22 mouse cellular contexts compared by ENCODE assay signal in the genomic region with DNA sequence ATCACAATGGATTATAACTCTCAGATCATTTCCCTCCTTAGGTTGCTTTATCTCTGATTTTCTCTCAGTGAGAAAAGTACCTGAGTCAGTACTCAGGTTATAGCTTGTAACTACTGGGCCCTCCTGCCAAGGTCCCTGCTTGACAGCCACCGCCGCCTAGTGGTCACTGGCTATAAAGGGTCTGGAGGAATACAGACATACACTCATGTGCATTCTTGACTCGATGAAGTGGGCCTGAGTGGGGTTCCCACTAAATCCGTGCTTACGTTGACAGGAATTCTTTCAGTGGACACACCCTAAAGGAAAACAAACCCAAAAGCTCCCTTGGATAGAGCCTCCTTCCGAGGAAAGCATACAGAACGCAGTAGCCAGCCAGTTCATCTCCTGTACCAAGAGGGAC. TPM values are rescaled to one million over a fixed set of nuclear protein-coding genes. Genes with fewer than 3 reads are reported as not detected.
DNase-seq lines count a peak whose midpoint lies in the region; ATAC-seq and TF ChIP-seq lines count a peak whose summit lies in the region.
"Had no signal": no experiment of that assay in that cellular context is flagged by ENCODE, and none has a peak within 500 bp of the region (broad histone marks: within the 10 kb centered on the region; RNA-seq: fewer than 3 reads in every experiment).

No protein-coding gene starts in this region.

- no peak overlapping the region for H3K27ac ChIP-seq in hindbrain, postnatal 0 days
- no peak overlapping the region for H3K27ac ChIP-seq in hindbrain, embryonic 11.5 days (ENCODE audit: low read depth, low read length)
- H3K27ac ChIP-seq in midbrain, postnatal 0 days (ENCODE audit: low read depth, low read length): no peak overlapping the region
- H3K27ac ChIP-seq in midbrain, embryonic 16.5 days (ENCODE audit: low read length): no peak overlapping the region
- H3K27ac ChIP-seq: heart, embryonic 15.5 days; hindbrain, embryonic 14.5 days; limb, embryonic 10.5 days; liver, embryonic 15.5 days; midbrain, embryonic 12.5 days had no signal

- H3K27me3 ChIP-seq in hindbrain, postnatal 0 days (ENCODE audit: insufficient read depth, low read length): no peaks in the 10 kb centered on the region
- H3K27me3 ChIP-seq in hindbrain, embryonic 11.5 days (ENCODE audit: control insufficient read depth, insufficient read depth, low read length): no peaks in the 10 kb centered on the region
- H3K27me3 ChIP-seq in midbrain, postnatal 0 days (ENCODE audit: insufficient read depth, low read length): no peaks in the 10 kb centered on the region
- H3K27me3 ChIP-seq in midbrain, embryonic 16.5 days (ENCODE audit: control insufficient read depth, insufficient read depth, low read depth, low read length): no peaks in the 10 kb centered on the region
- H3K27me3 ChIP-seq: heart, embryonic 15.5 days; liver, embryonic 15.5 days; midbrain, embryonic 12.5 days had no signal

- no peak for DNase-seq in hindbrain, postnatal 0 days (ENCODE audit: low spot score)
- DNase-seq in hindbrain, embryonic 11.5 days (ENCODE audit: low spot score): no peak
- no peak for DNase-seq in midbrain, postnatal 0 days (ENCODE audit: low spot score)
- no peak for DNase-seq in brain, embryonic 14.5 days (ENCODE audit: low read depth)
- DNase-seq in adrenal gland, postnatal 4 days (ENCODE audit: low spot score in 2 of 2): no peak
- DNase-seq in urinary bladder, postnatal 14 days (ENCODE audit: low spot score): no peak
- DNase-seq: adrenal gland, adult 8-10 months; cerebellum, adult 9-11 months; kidney, adult 18-20 months; right cerebral cortex, adult 18-20 months had no signal

- H3K4me1 ChIP-seq in hindbrain, postnatal 0 days (ENCODE audit: insufficient read depth, low read length): peaks cover 4% of the 10 kb centered on the region; the same call in 1 of the 2 replicates
- no peaks in the 10 kb centered on the region for H3K4me1 ChIP-seq in hindbrain, embryonic 11.5 days (replicated peaks; ENCODE audit: control insufficient read depth, insufficient read depth, low read length)
- H3K4me1 ChIP-seq in midbrain, postnatal 0 days (ENCODE audit: insufficient read depth, low read length): peaks cover 4% of the 10 kb centered on the region
- peaks cover 2% of the 10 kb centered on the region; the same call in 1 of the 2 replicates for H3K4me1 ChIP-seq in midbrain, embryonic 16.5 days (ENCODE audit: control insufficient read depth, insufficient read depth, low read length)
- H3K4me1 ChIP-seq: heart, embryonic 15.5 days; liver, embryonic 15.5 days had no signal

- TF ChIP-seq CTCF in hindbrain, postnatal 0 days (IDR thresholded peaks at IDR 0.05; ENCODE audit: low read depth): peak; percentile 34
- peak; percentile 31; the same call in 1 of the 2 replicates for TF ChIP-seq CTCF in midbrain, postnatal 0 days (IDR thresholded peaks at IDR 0.05)
- TF ChIP-seq CTCF in brain, embryonic 14.5 days (IDR thresholded peaks at IDR 0.05; ENCODE audit: borderline replicate concordance, extremely low read depth, insufficient read depth, insufficient read length): peak; percentile 15; the same call in 1 of the 2 replicates

- H3K36me3 ChIP-seq in hindbrain, postnatal 0 days (ENCODE audit: insufficient read depth, low read length): no peaks in the 10 kb centered on the region
- H3K36me3 ChIP-seq in hindbrain, embryonic 11.5 days (ENCODE audit: control insufficient read depth, insufficient read depth, low read length): no peaks in the 10 kb centered on the region
- no peaks in the 10 kb centered on the region for H3K36me3 ChIP-seq in midbrain, postnatal 0 days (ENCODE audit: insufficient read depth, low read length)
- H3K36me3 ChIP-seq in midbrain, embryonic 16.5 days (ENCODE audit: control insufficient read depth, insufficient read depth, low read length): no peaks in the 10 kb centered on the region
- H3K36me3 ChIP-seq: heart, embryonic 15.5 days; limb, embryonic 10.5 days; liver, embryonic 15.5 days; midbrain, embryonic 12.5 days had no signal

- no peak overlapping the region for H3K9ac ChIP-seq in hindbrain, postnatal 0 days (replicated peaks; ENCODE audit: low read length)
- no peak overlapping the region for H3K9ac ChIP-seq in hindbrain, embryonic 11.5 days (ENCODE audit: low read depth, low read length)
- H3K9ac ChIP-seq in midbrain, postnatal 0 days (replicated peaks; ENCODE audit: low read length, poor library complexity, severe bottlenecking): no peak overlapping the region
- H3K9ac ChIP-seq in midbrain, embryonic 16.5 days (ENCODE audit: low read depth, low read length): no peak overlapping the region
- H3K9ac ChIP-seq: heart, embryonic 15.5 days; hindbrain, embryonic 14.5 days; liver, embryonic 15.5 days; midbrain, embryonic 12.5 days had no signal

- H3K9me3 ChIP-seq in hindbrain, postnatal 0 days (ENCODE audit: low read length): no peaks in the 10 kb centered on the region
- H3K9me3 ChIP-seq in hindbrain, embryonic 11.5 days (ENCODE audit: control insufficient read depth, low read length): no peaks in the 10 kb centered on the region
- H3K9me3 ChIP-seq in midbrain, postnatal 0 days (ENCODE audit: low read length): no peaks in the 10 kb centered on the region
- H3K9me3 ChIP-seq in midbrain, embryonic 16.5 days (replicated peaks; ENCODE audit: control insufficient read depth, low read length, poor library complexity, severe bottlenecking): no peaks in the 10 kb centered on the region
- H3K9me3 ChIP-seq: heart, embryonic 15.5 days; limb, embryonic 10.5 days; liver, embryonic 15.5 days had no signal

- no peak overlapping the region for H3K4me3 ChIP-seq in hindbrain, postnatal 0 days (ENCODE audit: low read length)
- H3K4me3 ChIP-seq in hindbrain, embryonic 11.5 days (ENCODE audit: low read depth, low read length): no peak overlapping the region
- no peak overlapping the region for H3K4me3 ChIP-seq in midbrain, postnatal 0 days (ENCODE audit: low read depth, low read length)
- no peak overlapping the region for H3K4me3 ChIP-seq in midbrain, embryonic 16.5 days (ENCODE audit: low read depth, low read length)
- H3K4me3 ChIP-seq: heart, embryonic 15.5 days; limb, embryonic 10.5 days; liver, embryonic 15.5 days; midbrain, embryonic 12.5 days had no signal

- TF ChIP-seq POLR2A in brain, embryonic 14.5 days (IDR thresholded peaks at IDR 0.05; ENCODE audit: borderline replicate concordance, extremely low read depth, insufficient read depth, insufficient read length, poor library complexity, severe bottlenecking): no peak

- no peak overlapping the region for H3K4me2 ChIP-seq in hindbrain, postnatal 0 days (ENCODE audit: low read depth, low read length)
- no peak overlapping the region for H3K4me2 ChIP-seq in hindbrain, embryonic 11.5 days (replicated peaks; ENCODE audit: low read depth, low read length)
- H3K4me2 ChIP-seq in midbrain, postnatal 0 days (ENCODE audit: low read depth, low read length, poor library complexity, severe bottlenecking): no peak overlapping the region
- H3K4me2 ChIP-seq in midbrain, embryonic 16.5 days (ENCODE audit: low read length): no peak overlapping the region
- H3K4me2 ChIP-seq: heart, embryonic 15.5 days; hindbrain, embryonic 14.5 days; liver, embryonic 15.5 days; midbrain, embryonic 12.5 days had no signal

- WGBS in hindbrain, postnatal 0 days: 87% methylated on average over 7 of the region's 7 CpGs
- WGBS in hindbrain, embryonic 11.5 days: 89% methylated on average over 7 of the region's 7 CpGs
- 90% methylated on average over 7 of the region's 7 CpGs for WGBS in midbrain, postnatal 0 days
- WGBS in midbrain, embryonic 16.5 days: 89% methylated on average over 7 of the region's 7 CpGs

- ATAC-seq in hindbrain, postnatal 0 days: no peak
- ATAC-seq in hindbrain, embryonic 11.5 days (ENCODE audit: low FRiP score): no peak
- ATAC-seq in midbrain, postnatal 0 days (ENCODE audit: low FRiP score): no peak
- ATAC-seq in midbrain, embryonic 16.5 days: no peak
- 0 out of 2 replicates have a peak, but pooled peaks have one; percentile 46 for ATAC-seq in megakaryocyte-erythroid progenitor cell, adult 5-6 weeks (replicated peaks; ENCODE audit: low FRiP score, low TSS enrichment, poor library complexity, severe bottlenecking)
- ATAC-seq: forebrain, embryonic 14.5 days had no signal

RNA-seq across cellular contexts. Expression of a gene that starts 17.1 kb away (rescaled TPM):
- total RNA-seq in hindbrain, postnatal 0 days (2014; rRNA removed): 0.31 and 0.50 TPM in 2 replicates
- polyA plus RNA-seq in hindbrain, postnatal 0 days (2015; fragmentation: Nextera tagmentation; extraction: Ambion mirVana): 1.0 and 1.6 TPM in 2 replicates
- 0.85 and 1.4 TPM in 2 replicates for polyA plus RNA-seq in hindbrain, embryonic 11.5 days (2014; fragmentation: Nextera tagmentation; extraction: Ambion mirVana)
- total RNA-seq in midbrain, postnatal 0 days (2014; rRNA removed): 0.76 and 1.9 TPM in 2 replicates
- 1.3 and 1.4 TPM in 2 replicates for polyA plus RNA-seq in midbrain, postnatal 0 days (2015; fragmentation: Nextera tagmentation; extraction: Ambion mirVana)
- polyA plus RNA-seq in midbrain, embryonic 16.5 days (2015; fragmentation: Nextera tagmentation; extraction: Ambion mirVana): 1.6 and 2.0 TPM in 2 replicates
- 1.4 TPM in 2 replicates for polyA plus RNA-seq in brain, embryonic 14.5 days (2012; rRNA removed)
- not detected in 2 replicates for total RNA-seq in megakaryocyte-erythroid progenitor cell, adult 5-6 weeks (2014; fragmentation: Nextera tagmentation)
- total RNA-seq in megakaryocyte-erythroid progenitor cell, adult 5-6 weeks (2017): not detected in 2 replicates
- under 1 TPM; 0.31 to 0.51 TPM for total RNA-seq in adrenal gland, postnatal 4 days (2021)
- total RNA-seq: adrenal gland, adult 8-10 months; CH12.LX had no signal
- polyA plus RNA-seq: gonadal fat pad, adult 2 months; large intestine, adult 2 months; liver, embryonic 15.5 days; spleen, adult 2 months had no signal

RNA-seq across cellular contexts. Expression of a gene that starts 45.0 kb away (rescaled TPM):
- total RNA-seq in hindbrain, postnatal 0 days (2014; rRNA removed): 9.3 and 11.3 TPM in 2 replicates
- polyA plus RNA-seq in hindbrain, postnatal 0 days (2015; fragmentation: Nextera tagmentation; extraction: Ambion mirVana): 8.3 and 9.1 TPM in 2 replicates
- 0.25 and 0.80 TPM in 2 replicates for polyA plus RNA-seq in hindbrain, embryonic 11.5 days (2014; fragmentation: Nextera tagmentation; extraction: Ambion mirVana)
- 2.6 and 3.4 TPM in 2 replicates for total RNA-seq in midbrain, postnatal 0 days (2014; rRNA removed)
- polyA plus RNA-seq in midbrain, postnatal 0 days (2015; fragmentation: Nextera tagmentation; extraction: Ambion mirVana): 1.3 and 2.1 TPM in 2 replicates
- 2.0 and 2.8 TPM in 2 replicates for polyA plus RNA-seq in midbrain, embryonic 16.5 days (2015; fragmentation: Nextera tagmentation; extraction: Ambion mirVana)
- 2.0 and 3.5 TPM in 2 replicates for polyA plus RNA-seq in brain, embryonic 14.5 days (2012; rRNA removed)
- total RNA-seq in megakaryocyte-erythroid progenitor cell, adult 5-6 weeks (2014; fragmentation: Nextera tagmentation): not detected in 2 replicates
- total RNA-seq in megakaryocyte-erythroid progenitor cell, adult 5-6 weeks (2017): not detected in 2 replicates
- 1 to 10 TPM; 4.5 to 5.3 TPM for total RNA-seq in adrenal gland, postnatal 4 days (2021)
- total RNA-seq: CH12.LX had no signal
